Mouse (Mus musculus) brown adipose tissue, adult 24 weeks (tissue): ENCODE measurements at regions not wholly inside any gene's neighbourhood (a gene's known extent, or its start where the extent isn't known, plus 50 kb on each side); places are given as distances from the start of the nearest gene placed in this dataset.

Experiments
- H3K27ac ChIP-seq: fragments of 200-500 bp; replicated peaks from 2 replicates; pipeline ENCODE4 v1.5.1; 2012; ENCODE audit warnings: low read depth, mild to moderate bottlenecking, low read length
- H3K4me1 ChIP-seq: fragments of 200-500 bp; 2 replicates; pipeline ENCODE4 v1.6.1; 2012; ENCODE audit warnings: low read length, mixed read lengths; ENCODE audit not compliant: control insufficient read depth, insufficient read depth, insufficient read length
- H3K4me3 ChIP-seq: fragments of 200-500 bp; 2 replicates; pipeline ENCODE4 v1.5.1; 2012; ENCODE audit warnings: low read depth, mild to moderate bottlenecking, low read length, moderate library complexity; ENCODE audit not compliant: insufficient read depth

DNA sequence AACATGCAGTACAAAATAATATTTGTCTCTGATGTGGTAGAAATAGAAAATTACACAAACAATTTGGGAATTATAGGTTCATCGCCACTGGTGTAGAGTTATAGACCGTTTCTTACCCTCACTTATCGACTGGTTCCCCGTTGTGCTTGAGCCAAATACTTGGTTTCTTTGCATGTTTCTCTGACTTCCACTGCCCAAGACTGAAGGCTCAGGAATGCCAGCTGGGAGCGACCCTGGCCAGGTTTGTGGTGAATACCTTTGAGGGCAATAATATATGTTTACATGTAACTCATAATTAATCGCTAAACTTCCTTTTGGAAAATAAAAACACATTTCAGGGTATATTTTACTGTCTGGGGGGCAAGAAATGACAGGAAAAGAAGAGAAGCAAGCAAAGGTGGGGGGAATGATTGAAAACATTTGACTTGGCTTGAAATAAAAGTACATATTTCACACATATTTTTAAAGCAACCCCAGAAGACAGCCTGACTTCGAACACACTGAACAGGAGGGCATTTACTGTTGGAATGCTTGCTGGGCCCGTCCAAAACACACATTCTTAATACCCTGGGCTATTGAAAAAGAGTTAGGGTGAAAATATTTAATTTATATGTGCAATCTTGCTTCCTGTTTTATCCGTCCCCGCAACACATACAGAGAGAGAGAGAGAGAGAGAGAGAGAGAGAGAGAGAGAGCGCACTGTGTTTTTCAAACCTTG, 75.3 kb upstream of the Ccn2 start:
- no peak overlapping the region for H3K27ac ChIP-seq
- H3K4me3 ChIP-seq: no peak overlapping the region
- no peaks in the 10 kb centered on the region for H3K4me1 ChIP-seq

GRCm38 (mm10) chr10:24520515-24520914, 74.7 kb upstream of the Ccn2 start:
- H3K4me3 ChIP-seq: no peak overlapping the region
- no peak overlapping the region for H3K27ac ChIP-seq
- H3K4me1 ChIP-seq: no peaks in the 10 kb centered on the region

GRCm38 (mm10) chr10:24532776-24533175, 62.5 kb upstream of the Ccn2 start:
- Histone ChIP-seq H3K27ac (no peak overlapping the region), H3K4me1 (no peaks in the 10 kb centered on the region), H3K4me3 (no peak overlapping the region)

DNA sequence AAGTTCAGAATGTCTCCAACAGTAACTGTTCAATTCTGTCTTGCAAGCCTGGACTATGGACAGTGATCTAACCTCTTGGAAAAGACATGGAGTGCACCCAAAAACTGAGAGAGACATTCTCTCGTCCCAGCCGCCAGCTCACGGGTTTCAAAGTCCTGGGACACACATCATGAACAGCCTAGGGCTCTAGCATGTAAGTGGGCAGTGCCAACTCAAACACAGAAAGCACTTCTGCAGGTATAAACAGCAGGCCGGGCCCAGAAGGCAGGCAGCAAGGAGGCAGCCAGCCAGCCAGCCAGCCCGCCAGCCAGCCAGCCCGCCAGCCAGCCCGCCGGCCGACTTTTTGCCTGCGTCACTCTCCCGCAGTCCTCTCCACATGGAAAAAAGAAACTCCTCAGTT, 60.3 kb upstream of the Ccn2 start:
- Histone ChIP-seq H3K4me3 (no peak overlapping the region), H3K4me1 (no peaks in the 10 kb centered on the region), H3K27ac (no peak overlapping the region)

DNA sequence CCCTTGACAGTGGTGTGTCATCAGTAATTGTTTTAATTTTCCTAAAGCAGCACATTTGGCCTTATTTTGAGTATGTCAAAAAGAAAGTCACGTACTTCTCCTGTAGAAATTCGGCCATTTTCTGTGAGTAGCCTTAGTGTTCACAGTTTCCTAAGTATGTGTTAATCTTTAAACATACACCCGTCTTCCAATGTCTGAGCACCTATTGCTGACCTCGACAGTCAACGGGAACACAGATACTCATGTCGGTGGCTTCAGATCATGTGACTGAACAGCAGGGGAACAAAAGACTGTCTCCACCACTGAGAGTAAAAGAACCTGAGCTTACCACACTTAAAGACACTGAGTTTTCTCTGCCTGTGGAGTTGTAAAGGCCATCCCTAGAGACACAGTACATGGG, 59.8 kb upstream of the Ccn2 start:
- no peaks in the 10 kb centered on the region for H3K4me1 ChIP-seq
- H3K4me3 ChIP-seq: no peak overlapping the region
- H3K27ac ChIP-seq: no peak overlapping the region

DNA sequence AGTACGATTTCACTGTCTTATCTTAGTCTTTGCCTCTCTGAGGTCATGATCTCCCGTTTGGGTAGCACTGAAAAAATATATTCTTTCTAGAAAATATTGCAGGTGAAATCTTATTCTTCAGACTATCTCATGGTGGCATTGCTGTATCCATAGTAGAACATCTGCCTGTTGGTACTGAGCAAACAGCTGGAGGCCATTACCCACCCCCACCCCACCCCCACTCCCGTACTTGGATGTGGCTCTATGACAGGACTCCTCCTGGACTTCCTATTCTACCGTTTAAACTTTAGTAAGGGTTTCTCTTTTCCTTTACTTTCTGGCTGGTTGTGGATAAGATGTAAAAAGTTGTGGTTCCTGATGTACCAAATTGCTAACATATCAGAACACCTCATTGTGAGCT, 53.3 kb upstream of the Ccn2 start:
- Histone ChIP-seq H3K27ac (no peak overlapping the region), H3K4me3 (no peak overlapping the region), H3K4me1 (no peaks in the 10 kb centered on the region)
